Mouse (Mus musculus): ENCODE results near the gene Atf6.

Atf6 gene

DNA sequence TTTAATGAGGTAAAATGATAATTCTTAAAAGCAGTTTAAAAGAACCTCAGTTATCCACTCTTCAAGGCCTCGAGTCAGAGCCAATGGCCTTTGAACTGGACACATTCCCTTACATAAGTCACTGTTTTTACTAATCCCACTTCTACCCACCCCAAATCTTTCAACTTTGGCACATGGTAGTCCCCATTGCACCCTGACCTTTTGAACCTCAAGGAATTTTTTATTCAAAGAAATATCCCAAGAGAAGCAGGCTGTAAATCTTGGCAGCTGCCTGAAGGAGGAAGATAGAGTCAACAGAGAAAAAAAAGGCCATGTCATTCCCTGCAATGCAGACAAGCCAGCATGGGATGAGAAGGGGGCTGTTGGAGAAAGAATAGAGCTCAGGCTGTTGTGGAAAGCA is 93.1 kb downstream of the Atf6 start:
- DNase-seq (ENCODE audit: extremely low read depth, low read depth), result no peak

DNA sequence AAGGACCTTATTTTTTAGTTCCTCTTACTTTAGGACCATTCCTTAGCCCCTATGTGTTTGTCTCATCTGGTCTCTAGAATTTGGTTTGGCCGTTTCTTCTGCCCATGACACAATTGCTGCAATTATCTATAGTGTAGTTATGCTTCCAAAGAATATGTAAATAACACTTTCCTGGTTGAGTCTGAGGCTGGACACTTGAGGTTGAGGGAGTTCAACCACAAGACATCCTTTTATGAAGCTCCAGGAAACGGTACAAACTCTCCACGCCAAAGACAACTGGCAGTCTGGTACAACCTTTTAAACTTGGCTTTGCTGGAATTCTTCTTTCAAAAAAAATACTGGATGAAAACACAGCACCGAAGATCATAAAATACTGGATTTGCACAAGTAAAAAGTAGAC is 94.1 kb downstream of the Atf6 start:
- DNase-seq (ENCODE audit: extremely low read depth, low read depth), result no peak

DNA sequence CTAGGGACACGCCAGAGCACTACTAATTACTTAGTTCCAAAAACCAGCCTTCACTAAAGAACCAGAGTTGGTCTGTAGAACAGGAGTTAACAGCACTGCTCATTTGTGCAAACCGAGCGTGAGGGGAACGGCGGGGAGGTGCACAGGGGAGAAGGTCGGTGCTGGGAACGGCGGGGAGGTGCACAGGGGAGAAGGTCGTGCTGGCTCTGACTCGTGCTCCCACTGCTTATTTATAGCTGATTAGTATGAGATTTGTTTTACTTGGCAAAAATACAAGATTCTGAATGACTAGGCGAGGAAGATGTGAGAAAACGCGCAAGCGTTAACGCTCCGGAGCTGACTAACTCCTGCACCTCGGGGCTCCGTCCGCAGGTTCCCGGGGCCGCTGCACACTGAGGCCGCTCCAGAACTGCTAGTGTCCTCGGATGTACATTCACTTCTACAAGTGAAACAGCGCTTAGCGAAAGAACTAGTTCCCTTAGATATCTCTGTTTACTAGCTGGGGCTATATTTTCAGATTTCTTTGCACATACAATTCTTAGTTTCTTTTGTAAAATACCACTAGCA is 96.1 kb downstream of the Atf6 start:
- DNase-seq (ENCODE audit: extremely low read depth, low read depth), result no peak

DNA sequence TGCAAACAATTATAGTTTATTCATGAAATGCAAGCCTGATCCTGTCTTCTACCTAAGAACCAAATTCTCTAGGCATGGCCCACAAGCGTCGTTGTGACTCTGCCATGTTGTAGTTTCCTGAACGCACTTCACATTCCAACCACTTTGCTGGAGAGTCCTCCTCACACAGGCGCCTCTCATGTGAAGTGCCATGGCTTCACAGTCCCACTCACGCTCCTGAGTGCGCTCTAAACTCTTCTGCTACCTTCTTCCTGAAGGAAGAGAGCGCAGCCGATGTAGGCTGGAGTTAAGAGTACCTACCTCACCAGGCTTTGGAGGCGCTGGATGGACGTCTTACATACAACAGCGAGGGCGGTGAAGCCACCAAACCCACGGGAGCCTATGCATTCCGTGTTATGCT is 96.9 kb downstream of the Atf6 start:
- DNase-seq (ENCODE audit: extremely low read depth, low read depth), result no peak

DNA sequence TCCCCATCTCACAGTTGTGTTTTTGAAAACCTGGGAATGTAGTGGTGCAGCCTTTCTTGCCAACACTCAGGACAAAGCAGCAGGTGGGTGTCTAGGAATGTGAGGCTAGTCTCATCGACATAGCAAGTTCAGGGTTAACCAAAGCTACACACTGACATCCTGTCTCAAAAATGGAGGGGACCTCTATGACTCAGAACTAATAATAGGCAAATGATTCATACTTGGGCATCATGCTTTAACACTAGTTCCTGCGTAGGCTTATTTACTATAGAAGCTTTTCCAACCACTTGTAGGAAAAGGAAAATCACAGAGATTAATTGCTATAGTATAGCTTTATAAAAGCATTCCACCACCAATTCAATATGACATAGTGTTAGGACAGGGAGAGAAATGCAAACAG is 100.6 kb downstream of the Atf6 start:
- DNase-seq (ENCODE audit: extremely low read depth, low read depth), result no peak

DNA sequence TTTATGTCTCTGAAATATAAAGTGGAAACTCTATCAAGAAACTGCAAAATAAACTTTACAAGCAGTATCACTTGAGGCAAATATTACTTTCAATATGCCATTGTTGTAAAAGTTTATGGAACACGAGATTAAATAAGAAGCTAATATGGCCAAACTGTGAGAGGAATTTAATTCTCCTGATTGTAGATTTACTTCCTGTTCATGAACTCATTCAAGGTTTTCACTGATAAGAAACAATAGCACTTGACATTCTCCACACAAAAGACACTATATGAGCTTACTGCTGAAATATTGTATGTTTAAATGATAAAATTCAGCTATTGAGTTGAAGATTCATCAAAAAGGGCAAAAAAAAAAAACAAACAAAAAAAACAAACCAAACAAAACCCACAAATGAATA is 102.8 kb downstream of the Atf6 start:
- DNase-seq (ENCODE audit: extremely low read depth, low read depth), result no peak

DNA sequence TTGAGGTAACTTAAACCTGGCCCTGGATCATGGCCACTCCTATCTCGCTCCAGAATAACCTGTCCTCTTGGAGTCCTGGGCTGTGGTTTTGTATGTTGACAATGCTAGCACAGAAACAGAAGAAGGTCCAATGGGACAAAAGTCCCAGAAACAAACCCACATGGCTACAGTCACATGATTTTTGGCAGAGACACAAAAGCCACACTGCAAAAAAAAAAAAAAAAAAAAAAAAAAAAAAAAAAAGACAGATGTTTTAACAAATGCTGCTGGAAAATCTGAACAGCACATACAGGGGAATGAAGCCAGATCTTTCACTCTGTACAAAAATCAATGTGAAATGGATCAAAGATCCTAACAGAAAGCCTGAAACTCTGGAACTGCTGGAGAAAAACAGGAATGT is 105.9 kb downstream of the Atf6 start:
- DNase-seq (ENCODE audit: extremely low read depth, low read depth), result no peak

DNA sequence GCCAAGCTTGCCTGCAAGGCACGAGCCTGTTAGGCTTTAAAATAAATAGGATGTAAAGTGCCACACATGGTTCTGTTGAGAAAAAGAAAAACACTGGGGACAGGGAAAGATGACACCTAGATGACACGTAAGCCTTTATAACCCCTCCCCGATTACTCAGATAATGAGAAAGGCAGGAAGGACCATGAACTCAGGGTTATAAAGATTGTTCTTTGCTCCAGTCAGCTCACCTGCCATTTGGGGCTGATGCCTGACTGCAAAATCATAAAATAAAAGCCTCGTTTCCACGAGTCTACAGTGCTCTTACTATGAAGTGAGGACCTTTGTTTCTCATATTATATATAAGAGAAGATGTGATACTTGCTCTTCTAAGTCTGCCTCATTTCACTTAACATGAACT is 114.0 kb downstream of the Atf6 start:
- no peak for DNase-seq (ENCODE audit: extremely low read depth, low read depth)

DNA sequence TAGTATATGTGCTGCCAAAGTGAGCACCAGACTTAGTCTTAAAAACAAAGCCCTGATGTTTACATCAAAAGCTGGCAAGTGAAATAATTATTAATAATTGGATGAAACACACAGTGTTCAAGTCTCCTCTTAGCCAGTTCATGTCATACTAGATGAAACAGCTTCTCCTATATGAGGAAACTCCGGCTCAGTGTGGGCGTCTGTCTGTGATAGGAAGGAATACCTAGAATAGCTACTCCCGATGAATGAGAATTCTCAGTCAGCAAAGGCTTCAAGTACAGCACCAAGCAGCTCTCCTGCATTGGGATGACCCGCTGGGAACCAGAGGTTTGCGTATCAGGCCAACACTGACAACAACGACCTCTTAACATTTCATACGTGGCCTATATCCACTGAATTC is 115.8 kb downstream of the Atf6 start:
- DNase-seq (ENCODE audit: extremely low read depth, low read depth), result no peak

DNA sequence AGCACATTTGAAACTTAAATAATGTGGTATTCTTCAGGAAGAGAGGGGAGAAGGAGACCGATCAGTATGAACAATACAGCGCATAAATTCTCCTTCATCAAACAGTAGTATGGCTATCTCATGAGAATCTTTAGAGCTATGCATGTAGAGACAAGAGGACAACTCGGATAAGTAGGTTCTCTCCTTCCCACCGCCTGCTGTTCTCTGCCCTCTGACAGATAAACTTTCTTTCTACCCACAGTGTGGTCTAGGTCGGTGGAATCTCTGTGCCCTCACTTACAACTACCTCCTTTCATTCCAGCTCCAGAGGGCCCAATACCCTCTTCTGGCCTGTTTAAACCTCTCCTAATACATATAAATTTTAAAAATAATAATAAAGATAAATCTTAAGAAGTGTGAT is 121.0 kb downstream of the Atf6 start:
- no peak for DNase-seq (ENCODE audit: extremely low read depth, low read depth)

DNA sequence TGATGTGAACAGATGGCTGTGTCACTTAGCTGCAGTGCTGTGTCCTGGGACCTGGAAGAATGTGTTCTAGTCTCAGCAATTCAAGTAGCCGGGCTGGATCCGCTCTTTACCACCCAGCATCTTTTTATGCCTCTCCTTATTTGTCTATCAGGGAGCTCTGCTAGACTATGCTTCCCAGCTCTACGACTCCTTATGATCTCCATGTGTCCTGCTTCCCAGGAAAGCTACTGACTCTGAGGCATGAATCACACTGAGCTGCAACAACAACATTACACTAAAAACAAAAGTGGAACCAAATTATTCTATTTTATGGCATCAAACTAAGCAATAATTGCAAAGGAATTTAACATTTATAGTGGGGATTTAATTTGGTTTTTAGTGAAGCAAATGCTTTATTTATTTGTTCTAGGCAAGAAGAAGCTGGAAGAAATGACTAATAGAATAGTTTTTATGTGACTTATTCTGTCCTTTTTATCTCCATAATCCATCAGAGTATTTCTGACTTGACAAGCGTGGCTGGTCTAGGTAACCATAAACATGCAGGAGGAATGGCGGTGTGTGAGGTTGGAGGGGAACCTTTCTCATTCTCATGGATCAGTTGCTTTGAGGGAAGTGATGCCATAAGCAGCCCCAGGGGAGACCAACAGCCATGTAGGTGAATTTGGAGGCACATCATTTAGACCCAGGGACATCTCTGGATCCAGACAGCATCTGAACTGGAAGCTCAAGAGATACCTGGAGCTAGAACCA is 125.9 kb downstream of the Atf6 start:
- DNase-seq (ENCODE audit: extremely low read depth, low read depth), result no peak

DNA sequence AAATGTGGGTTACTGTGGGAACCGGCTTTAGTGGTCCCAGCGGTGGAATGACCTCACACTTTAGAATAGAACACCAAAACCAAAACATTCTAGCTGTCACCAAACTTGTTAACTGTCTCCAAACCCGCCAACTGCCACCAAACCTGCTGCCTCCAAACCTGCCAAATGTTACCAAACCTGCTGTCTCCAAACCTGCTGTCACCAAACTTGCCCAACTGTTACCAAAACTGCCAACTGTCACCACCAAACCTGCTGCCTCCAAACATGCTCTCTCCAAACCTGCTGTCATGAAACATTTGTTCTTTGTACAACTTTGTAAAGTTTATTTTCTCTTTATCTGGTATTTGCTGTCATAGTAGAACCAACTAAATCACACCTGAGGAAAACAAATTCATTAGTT is 132.7 kb downstream of the Atf6 start:
- DNase-seq (ENCODE audit: extremely low read depth, low read depth), result no peak

DNA sequence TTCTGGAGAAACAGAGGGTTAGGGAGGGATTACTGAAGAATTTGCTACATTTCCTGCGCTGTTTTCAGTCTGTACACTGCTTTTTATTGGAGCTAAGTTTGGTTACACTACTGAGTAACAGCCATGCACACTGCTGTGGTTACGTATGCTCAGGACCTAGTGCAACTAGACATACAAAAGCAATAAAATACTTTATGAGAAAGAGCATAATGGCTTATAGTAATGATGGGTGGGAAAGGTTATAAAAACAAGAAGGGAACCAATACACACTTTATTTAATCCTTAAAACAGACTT is 135.0 kb downstream of the Atf6 start:
- DNase-seq (ENCODE audit: extremely low read depth, low read depth), result no peak

DNA sequence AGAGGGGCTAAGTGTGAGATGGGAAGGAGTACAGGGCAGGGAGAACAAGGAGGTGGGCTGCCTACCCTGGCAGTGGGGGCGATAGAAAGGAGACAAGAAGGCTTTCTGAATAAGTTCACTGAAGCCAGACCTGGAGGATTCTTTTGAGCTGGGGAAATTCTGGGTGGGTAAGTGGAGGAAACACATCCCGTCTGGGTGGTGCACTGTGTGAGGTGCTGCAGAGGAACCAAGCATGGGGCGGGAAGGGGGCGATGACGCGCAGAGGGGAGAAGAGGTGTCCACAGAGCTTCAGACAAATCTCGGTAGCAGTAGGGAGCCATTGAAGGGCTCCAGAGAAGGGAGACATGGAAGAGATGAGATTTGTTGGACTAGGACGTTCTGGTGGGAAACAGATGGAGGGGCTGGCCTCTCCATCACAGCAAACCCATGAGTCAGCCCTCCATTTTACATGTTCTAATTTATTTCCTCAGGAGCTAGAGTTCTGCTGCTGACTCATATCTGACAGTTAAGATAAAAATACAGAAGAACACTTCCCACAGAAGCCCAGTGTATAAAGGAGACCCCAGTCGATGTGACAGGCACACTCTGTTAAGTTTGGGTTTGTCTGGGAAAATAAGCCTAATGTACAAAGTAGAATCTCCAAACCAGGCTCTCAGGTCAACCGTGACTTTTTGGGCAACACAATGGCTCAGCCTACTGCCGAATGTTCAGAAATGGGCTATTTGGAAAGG is 135.5 kb downstream of the Atf6 start:
- peak; percentile 28 for DNase-seq (ENCODE audit: extremely low read depth, low read depth)

DNA sequence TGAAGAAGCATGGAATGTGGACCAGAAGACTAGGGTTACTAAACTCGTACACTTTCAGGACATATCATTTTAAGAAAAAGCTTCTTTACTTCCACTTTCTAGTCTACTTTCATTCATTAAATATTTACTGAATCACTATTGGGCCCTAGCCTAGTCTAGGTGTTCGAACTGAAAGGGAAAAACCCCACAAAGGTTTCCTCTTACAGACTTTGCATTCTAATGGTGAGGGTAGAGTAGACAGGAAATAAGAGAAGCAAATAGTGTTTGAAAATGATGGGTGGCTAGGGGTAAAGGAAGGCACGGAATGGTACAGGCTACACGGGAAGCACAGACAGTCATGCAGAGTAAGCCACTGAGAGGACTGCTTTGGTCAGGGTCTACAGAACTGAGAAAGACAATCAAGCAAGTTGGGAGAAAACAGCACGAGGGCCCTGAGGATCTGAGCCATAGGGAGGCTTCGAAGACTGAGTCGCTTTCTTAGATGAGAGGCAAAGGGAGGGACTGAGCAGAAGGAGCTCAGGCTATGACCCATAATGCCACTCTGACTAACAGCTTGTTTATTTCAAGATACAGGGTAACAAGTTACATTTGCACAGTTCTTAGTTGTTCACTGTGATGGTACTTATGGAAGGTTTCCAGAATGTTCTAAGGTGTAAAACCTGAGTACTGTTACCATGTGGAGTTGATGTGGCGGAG is 138.2 kb downstream of the Atf6 start:
- no peak for DNase-seq (ENCODE audit: extremely low read depth, low read depth)

DNA sequence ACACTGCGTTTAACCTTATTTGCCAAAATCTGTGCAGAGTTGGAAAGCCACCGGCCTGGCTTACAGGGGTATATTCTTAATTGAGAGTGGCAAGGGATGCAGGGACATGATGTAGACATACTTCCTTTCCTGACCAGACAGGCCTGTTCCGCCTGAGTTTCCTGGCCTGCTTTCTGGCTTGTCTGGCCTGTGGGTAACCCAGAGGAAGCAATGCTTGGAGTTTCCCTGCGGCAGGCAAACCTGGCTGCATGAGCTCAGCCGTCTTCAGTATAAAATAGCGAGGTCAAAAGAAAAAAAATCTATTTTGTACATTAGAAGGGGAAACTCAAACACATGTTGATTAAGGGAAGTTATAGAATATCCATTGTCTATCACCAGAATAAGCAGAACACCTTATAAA is 139.0 kb downstream of the Atf6 start:
- DNase-seq (ENCODE audit: extremely low read depth, low read depth), result no peak

DNA sequence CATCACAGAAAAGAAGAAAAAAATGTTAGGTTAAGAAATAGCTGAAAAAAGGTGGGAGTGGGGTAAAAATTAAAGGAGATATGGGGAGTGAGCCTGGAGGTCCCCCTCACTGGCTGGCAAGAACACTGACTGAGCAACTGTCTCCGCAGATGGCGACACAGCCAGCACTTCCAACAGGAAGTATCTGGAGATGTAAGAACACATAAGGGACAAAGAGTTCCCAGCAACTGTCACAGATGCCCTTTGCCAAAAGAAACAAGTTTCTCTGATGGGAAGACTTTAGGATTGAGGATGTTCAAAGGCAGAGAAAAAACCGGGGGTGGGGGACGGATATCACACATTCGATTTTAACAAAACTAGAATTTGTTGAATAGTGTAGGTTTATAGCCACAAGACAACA is 146.0 kb downstream of the Atf6 start:
- no peak for DNase-seq (ENCODE audit: extremely low read depth, low read depth)

DNA sequence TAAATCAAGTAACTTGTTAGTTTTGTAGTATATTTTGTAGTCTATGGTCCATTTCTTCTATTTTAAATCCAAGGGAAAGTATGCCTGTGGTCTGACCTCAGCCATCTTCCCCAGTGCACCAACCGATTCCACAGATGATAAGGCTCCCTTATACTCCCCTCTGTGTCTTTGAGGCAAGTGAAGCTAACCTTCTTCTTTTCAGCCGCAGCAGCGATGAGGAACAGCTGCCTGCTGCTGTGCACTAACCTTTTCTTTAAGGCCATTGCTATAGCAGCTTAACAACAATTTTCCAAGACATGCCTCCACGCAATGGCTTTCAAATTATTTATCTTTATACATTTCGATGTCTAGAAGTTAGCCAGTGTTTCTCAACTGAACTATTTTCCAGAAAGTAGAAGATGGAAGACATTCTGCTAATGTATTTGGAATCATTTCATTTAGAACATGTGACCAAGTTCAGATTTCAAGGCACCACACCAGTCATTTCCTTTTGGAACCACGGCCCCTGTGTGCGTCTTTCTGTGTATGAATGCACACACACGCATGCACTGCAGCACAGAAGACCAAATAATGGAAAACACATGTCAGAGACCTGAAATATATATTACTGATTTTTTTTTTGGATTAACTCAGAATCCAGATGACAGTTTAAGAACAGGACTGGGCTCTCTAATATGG is 149.3 kb downstream of the Atf6 start:
- no peak for DNase-seq (ENCODE audit: extremely low read depth, low read depth)

DNA sequence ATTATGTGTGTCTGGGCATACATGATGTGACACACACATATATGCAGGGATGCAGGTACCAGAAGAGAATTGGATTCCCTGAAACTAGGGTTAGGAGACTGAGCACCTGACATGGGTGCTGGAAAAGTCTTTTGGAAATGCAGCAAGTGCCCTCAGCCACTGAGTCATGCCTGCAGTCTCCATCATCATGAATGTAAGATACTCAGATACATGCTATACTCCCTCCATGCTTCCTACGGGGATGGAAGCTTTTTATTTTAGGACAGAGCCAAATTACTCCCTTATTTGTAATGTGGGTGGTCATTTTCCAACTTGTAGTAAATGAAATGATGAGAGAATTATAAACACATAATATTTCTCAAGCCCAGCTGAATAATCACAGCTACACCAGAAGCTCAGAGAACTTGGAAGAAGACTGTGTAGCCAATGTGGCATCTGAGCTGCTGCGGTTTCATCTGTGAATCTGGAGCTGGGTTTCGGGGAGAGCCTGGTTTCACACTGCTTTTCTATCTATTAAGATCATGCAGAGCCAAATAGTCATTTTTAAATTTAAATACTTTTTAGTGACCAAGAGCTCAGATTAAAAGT is 150.2 kb downstream of the Atf6 start:
- no peak for DNase-seq (ENCODE audit: extremely low read depth, low read depth)

DNA sequence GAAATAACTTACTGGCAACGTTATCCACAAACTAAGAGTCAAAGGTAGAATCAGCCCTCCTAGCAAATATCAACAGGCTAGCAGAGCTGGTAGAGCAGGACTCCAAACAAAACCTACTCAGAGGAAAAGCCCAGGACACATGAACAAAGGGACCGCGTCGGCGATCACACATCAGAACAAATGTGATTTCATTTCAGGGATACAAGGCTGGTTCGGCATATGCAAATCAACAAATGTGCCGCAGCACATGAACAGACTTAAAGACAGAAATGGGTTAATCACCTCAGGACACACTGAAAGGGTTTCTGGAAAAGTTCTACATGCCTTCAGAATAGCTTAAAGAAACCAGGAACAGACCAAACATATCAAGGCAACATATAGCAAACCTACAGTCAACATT is 155.8 kb downstream of the Atf6 start:
- DNase-seq (ENCODE audit: extremely low read depth, low read depth), result no peak

DNA sequence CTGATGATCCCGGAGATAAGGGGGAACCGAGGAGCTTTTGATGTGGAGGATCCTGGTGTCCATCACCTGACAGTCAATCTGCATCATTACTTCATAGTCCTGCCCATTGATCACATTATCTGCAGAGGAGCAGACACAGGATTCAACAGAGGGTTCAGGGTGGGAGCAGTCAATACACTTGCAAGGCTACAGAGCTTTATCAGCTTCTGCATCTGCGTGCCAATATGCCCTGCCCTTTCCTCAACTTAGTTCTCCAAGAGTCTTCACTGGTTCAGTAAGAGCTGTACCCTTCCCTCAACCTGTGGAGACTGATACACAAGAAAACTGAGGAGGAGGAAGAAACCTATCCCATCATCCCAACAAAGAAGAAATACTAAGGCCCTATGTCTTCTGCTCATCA is 157.6 kb downstream of the Atf6 start:
- DNase-seq (ENCODE audit: extremely low read depth, low read depth), result no peak

DNA sequence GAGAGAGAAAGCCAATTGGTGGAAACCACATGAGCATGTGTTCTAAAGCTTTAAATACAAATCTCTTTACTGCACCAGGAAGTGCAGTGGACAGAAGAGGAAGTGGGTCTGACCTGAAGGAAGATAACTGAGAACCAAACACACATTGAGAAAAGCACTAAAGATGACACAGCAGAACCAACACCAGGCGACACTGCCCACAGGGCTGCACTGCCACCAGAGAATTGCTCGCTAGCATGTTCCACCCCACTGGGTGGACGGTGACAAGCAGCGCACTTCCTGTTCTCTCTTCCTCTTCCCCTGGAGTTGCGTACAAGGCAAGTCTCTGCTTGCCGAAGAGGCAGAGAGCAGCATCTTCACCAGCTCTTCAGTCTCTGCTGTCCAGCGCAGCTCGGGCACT is 158.1 kb downstream of the Atf6 start:
- peak; percentile 64 for DNase-seq (ENCODE audit: extremely low read depth, low read depth)
